11 mouse cellular contexts compared by ENCODE assay signal in the genomic region with DNA sequence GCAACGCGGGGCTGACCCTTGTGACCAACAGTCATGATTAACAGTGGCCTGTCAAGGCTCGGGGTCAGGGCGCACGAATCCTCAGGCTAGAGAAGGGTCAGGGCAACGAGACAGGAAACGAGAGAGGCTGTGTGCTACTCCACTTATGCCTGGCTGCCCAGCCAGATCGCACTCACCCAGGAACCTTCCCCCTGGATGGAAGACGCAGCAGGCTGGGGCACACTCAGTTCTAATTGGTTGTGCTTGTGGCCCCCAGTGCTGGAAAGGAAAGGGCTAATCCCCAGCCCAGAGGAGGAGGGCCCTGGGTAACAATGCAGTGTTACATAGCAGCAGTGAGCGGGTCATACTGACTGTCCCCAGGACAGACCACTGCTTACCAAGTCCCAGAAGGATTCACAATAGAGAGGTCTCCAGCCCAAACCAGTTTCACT.
DNase-seq lines count a peak whose midpoint lies in the region; ATAC-seq and TF ChIP-seq lines count a peak whose summit lies in the region.
"Had no signal": no experiment of that assay in that cellular context is flagged by ENCODE, and none has a peak within 500 bp of the region (broad histone marks: within the 10 kb centered on the region; RNA-seq: fewer than 3 reads in every experiment).

No protein-coding gene starts in this region.

- DNase-seq in layer of hippocampus, adult 2 months (ENCODE audit: low spot score in 2 of 2): no peak
- DNase-seq in layer of hippocampus, adult 9-11 months: no peak
- peak; percentile 58 for DNase-seq in limb, embryonic 11.5 days (ENCODE audit: low spot score)
- DNase-seq in retina, postnatal 1 day: peak; percentile 54
- no peak for DNase-seq in layer of hippocampus, postnatal 25 days (ENCODE audit: extremely low spot score in 1 of 2, low spot score in 1 of 2)
- DNase-seq in cerebellum, postnatal 10 days: no peak
- DNase-seq in heart, adult 11 months: no peak
- DNase-seq: heart, postnatal 10 days had no signal

- H3K9ac ChIP-seq in forebrain, embryonic 13.5 days: peak overlapping the region; percentile 51; the same call in 1 of the 2 replicates
- no peak overlapping the region for H3K9ac ChIP-seq in limb, embryonic 11.5 days (ENCODE audit: low read length)

- no peaks in the 10 kb centered on the region for H3K27me3 ChIP-seq in forebrain, embryonic 13.5 days
- no peaks in the 10 kb centered on the region for H3K27me3 ChIP-seq in limb, embryonic 11.5 days (ENCODE audit: control insufficient read depth, insufficient read depth, low read length)

- H3K27ac ChIP-seq in layer of hippocampus, adult 2 months: peak overlapping the region; percentile 76
- H3K27ac ChIP-seq in forebrain, embryonic 13.5 days: peak overlapping the region; percentile 44
- H3K27ac ChIP-seq in limb, embryonic 11.5 days (replicated peaks; ENCODE audit: low read depth, low read length): peak overlapping the region; percentile 52; the same call in 1 of the 2 replicates
- H3K27ac ChIP-seq: left cerebral cortex, adult 2 months had no signal

- H3K4me1 ChIP-seq in forebrain, embryonic 13.5 days: peaks cover 81% of the 10 kb centered on the region
- H3K4me1 ChIP-seq in limb, embryonic 11.5 days (ENCODE audit: control insufficient read depth, insufficient read depth, low read length): peaks cover 85% of the 10 kb centered on the region

- WGBS in forebrain, embryonic 13.5 days: 16% methylated on average over 10 of the region's 10 CpGs
- 4% methylated on average over 10 of the region's 10 CpGs for WGBS in limb, embryonic 11.5 days

- H3K4me3 ChIP-seq in layer of hippocampus, adult 2 months: no peak overlapping the region
- no peak overlapping the region for H3K4me3 ChIP-seq in forebrain, embryonic 13.5 days
- no peak overlapping the region for H3K4me3 ChIP-seq in limb, embryonic 11.5 days (ENCODE audit: low read depth, low read length)
- H3K4me3 ChIP-seq: left cerebral cortex, adult 2 months had no signal

- no peaks in the 10 kb centered on the region for H3K9me3 ChIP-seq in forebrain, embryonic 13.5 days (replicated peaks)
- H3K9me3 ChIP-seq in limb, embryonic 11.5 days (ENCODE audit: control insufficient read depth, low read length): no peaks in the 10 kb centered on the region

- TF ChIP-seq CTCF in layer of hippocampus, adult 2 months (conservative IDR thresholded peaks at IDR 0.05): no peak

- H3K36me3 ChIP-seq in forebrain, embryonic 13.5 days (ENCODE audit: poor library complexity, severe bottlenecking): no peaks in the 10 kb centered on the region
- no peaks in the 10 kb centered on the region for H3K36me3 ChIP-seq in limb, embryonic 11.5 days (ENCODE audit: control insufficient read depth, insufficient read depth, low read length)

- peak overlapping the region; percentile 9; the same call in 1 of the 2 replicates for H3K4me2 ChIP-seq in forebrain, embryonic 13.5 days
- no peak overlapping the region for H3K4me2 ChIP-seq in limb, embryonic 11.5 days (ENCODE audit: low read depth, severe bottlenecking)

- ATAC-seq in forebrain, embryonic 13.5 days: peak; percentile 36; the same call in 1 of the 2 replicates
- ATAC-seq in limb, embryonic 11.5 days (ENCODE audit: insufficient number of reproducible peaks, low FRiP score, low TSS enrichment, low read depth): no peak
- ATAC-seq: CD4-positive, CD25-positive, alpha-beta regulatory T cell, adult 4 months had no signal

Comparison
In these comparisons a context has a peak if more than half of its experiments do, and no peak if none do; other contexts are left out.
1. DNase-seq: peak in limb, embryonic 11.5 days (single experiment) and retina, postnatal 1 day (single experiment); none in layer of hippocampus, adult 2 months (0 of 2), layer of hippocampus, adult 9-11 months (single experiment), layer of hippocampus, postnatal 25 days (0 of 2), cerebellum, postnatal 10 days (0 of 2) and heart, adult 11 months (single experiment).
2. Peak in every context shown above with its lines, with median percentiles within 50 percentile points of each other: H3K27ac ChIP-seq.